Mouse (Mus musculus): Measurements from ENCODE around the gene Rftn2. TPM values are rescaled to one million over a fixed set of nuclear protein-coding genes. Genes with fewer than 3 reads are reported as not detected.

Rftn2 gene
- polyA plus RNA-seq, 1 experiment from 2014 or later: 14.1 TPM

GRCm38 (mm10) chr1:55213936-55214335 is 12.6 kb downstream of the Rftn2 start:
- no peak for ATAC-seq (ENCODE audit: low read depth)
- 64% methylated on average over 6 of the region's 6 CpGs for WGBS

DNA sequence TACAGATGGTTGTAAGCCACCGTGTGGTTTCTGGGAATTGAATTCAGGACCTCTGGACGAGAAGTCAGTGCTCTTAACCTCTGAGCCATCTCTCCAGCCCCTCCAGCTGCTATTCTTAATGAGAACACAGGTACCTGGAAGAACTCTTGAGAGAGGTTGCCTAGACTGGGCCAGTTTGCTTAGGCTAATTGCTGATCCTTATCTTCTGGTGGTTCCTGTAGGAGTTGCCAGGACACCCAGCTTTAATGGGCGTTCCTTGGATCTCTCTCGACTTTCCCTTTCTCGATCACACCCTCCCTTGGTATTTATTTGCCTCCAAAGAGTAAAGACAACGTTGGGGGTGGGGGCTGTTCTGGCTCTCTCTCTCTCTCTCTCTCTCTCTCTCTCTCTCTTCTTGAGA is 13.1 kb downstream of the Rftn2 start:
- Histone ChIP-seq H3K4me1 (replicated peaks; ENCODE audit: control insufficient read depth, insufficient read depth, low read length) (peaks cover 17% of the 10 kb centered on the region), H3K27ac (ENCODE audit: low read length) (no peak overlapping the region), H3K9ac (ENCODE audit: low read length) (no peak overlapping the region), H3K4me2 (ENCODE audit: low read depth, low read length) (0 out of 2 replicates have a peak overlapping the region, but pooled peaks have one; percentile 10), H3K36me3 (ENCODE audit: control insufficient read depth, insufficient read depth, low read length) (no peaks in the 10 kb centered on the region), H3K4me3 (ENCODE audit: low read length) (no peak overlapping the region), H3K9me3 (ENCODE audit: control insufficient read depth, low read length) (no peaks in the 10 kb centered on the region), H3K27me3 (ENCODE audit: control insufficient read depth, insufficient read depth, low read depth, low read length) (no peaks in the 10 kb centered on the region)
- WGBS: 33% methylated on average over 6 of the region's 6 CpGs
- ATAC-seq (ENCODE audit: low read depth): peak; percentile 61

More at GRCm38 (mm10) chr1:55213936-55214335, 12.6 kb downstream of the Rftn2 start:
- Histone ChIP-seq H3K27ac (ENCODE audit: low read length) (no peak overlapping the region), H3K27me3 (ENCODE audit: control insufficient read depth, insufficient read depth, low read depth, low read length) (no peaks in the 10 kb centered on the region), H3K4me1 (replicated peaks; ENCODE audit: control insufficient read depth, insufficient read depth, low read length) (peaks cover 17% of the 10 kb centered on the region), H3K36me3 (ENCODE audit: control insufficient read depth, insufficient read depth, low read length) (no peaks in the 10 kb centered on the region), H3K9me3 (ENCODE audit: control insufficient read depth, low read length) (no peaks in the 10 kb centered on the region), H3K4me3 (ENCODE audit: low read length) (no peak overlapping the region), H3K9ac (ENCODE audit: low read length) (no peak overlapping the region), H3K4me2 (ENCODE audit: low read depth, low read length) (0 out of 2 replicates have a peak overlapping the region, but pooled peaks have one; percentile 10)

GRCm38 (mm10) chr1:55212771-55213170 is 13.8 kb downstream of the Rftn2 start:
- Histone ChIP-seq H3K27ac (ENCODE audit: low read length) (no peak overlapping the region), H3K4me2 (ENCODE audit: low read depth, low read length) (no peak overlapping the region), H3K36me3 (ENCODE audit: control insufficient read depth, insufficient read depth, low read length) (no peaks in the 10 kb centered on the region), H3K4me3 (ENCODE audit: low read length) (no peak overlapping the region), H3K4me1 (replicated peaks; ENCODE audit: control insufficient read depth, insufficient read depth, low read length) (peaks cover 12% of the 10 kb centered on the region), H3K27me3 (ENCODE audit: control insufficient read depth, insufficient read depth, low read depth, low read length) (no peaks in the 10 kb centered on the region), H3K9me3 (ENCODE audit: control insufficient read depth, low read length) (no peaks in the 10 kb centered on the region), H3K9ac (ENCODE audit: low read length) (no peak overlapping the region)
- no peak for ATAC-seq (ENCODE audit: low read depth)
- 77% methylated on average over 4 of the region's 4 CpGs for WGBS

DNA sequence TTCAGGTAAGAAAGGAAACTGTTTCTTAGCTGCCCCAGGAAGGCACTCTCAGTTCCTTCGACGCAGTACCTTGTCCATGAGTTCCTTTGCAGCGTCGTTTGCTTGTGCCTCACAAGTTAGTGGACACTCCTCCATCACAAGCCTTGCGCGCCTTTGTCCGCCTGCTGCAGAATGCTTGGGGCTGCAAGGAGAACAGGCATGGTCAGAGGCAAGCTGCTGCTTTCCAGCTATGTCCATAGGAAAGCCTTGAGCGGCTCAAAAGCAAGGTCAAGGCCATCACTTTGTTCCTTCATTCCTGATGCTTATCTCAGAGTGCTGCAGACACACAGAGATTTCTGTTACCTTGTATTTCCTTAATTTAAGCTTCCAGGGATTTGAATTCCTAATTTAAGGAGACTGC is 15.5 kb downstream of the Rftn2 start:
- no peaks in the 10 kb centered on the region for H3K27me3 ChIP-seq (ENCODE audit: control insufficient read depth, insufficient read depth, low read depth, low read length)
- no peak overlapping the region for H3K9ac ChIP-seq (ENCODE audit: low read length)
- WGBS: 76% methylated on average over 8 of the region's 8 CpGs
- H3K4me1 ChIP-seq (replicated peaks; ENCODE audit: control insufficient read depth, insufficient read depth, low read length): peaks cover 6% of the 10 kb centered on the region; the same call in 1 of the 2 replicates
- no peaks in the 10 kb centered on the region for H3K36me3 ChIP-seq (ENCODE audit: control insufficient read depth, insufficient read depth, low read length)
- no peak for ATAC-seq (ENCODE audit: low read depth)
- H3K9me3 ChIP-seq (ENCODE audit: control insufficient read depth, low read length): no peaks in the 10 kb centered on the region
- no peak overlapping the region for H3K4me2 ChIP-seq (ENCODE audit: low read depth, low read length)
- no peak overlapping the region for H3K4me3 ChIP-seq (ENCODE audit: low read length)
- H3K27ac ChIP-seq (ENCODE audit: low read length): no peak overlapping the region

- no peak overlapping the region for H3K4me3 ChIP-seq (ENCODE audit: low read length)
- no peaks in the 10 kb centered on the region for H3K27me3 ChIP-seq (ENCODE audit: control insufficient read depth, insufficient read depth, low read depth, low read length)
- WGBS: 50% methylated on average over 12 of the region's 12 CpGs
- no peak overlapping the region for H3K4me2 ChIP-seq (ENCODE audit: low read depth, low read length)
- H3K9me3 ChIP-seq (ENCODE audit: control insufficient read depth, low read length): no peaks in the 10 kb centered on the region
- ATAC-seq (ENCODE audit: low read depth): 0 out of 2 replicates have a peak, but pooled peaks have one; percentile 32
- H3K9ac ChIP-seq (ENCODE audit: low read length): no peak overlapping the region
- no peak overlapping the region for H3K27ac ChIP-seq (ENCODE audit: low read length)
- H3K4me1 ChIP-seq (replicated peaks; ENCODE audit: control insufficient read depth, insufficient read depth, low read length): peaks cover 4% of the 10 kb centered on the region; the same call in 1 of the 2 replicates
- H3K36me3 ChIP-seq (ENCODE audit: control insufficient read depth, insufficient read depth, low read length): no peaks in the 10 kb centered on the region
Observed at GRCm38 (mm10) chr1:55210202-55210965, 16.2 kb downstream of the Rftn2 start.

- no peak overlapping the region for H3K9ac ChIP-seq (ENCODE audit: low read length)
- H3K4me2 ChIP-seq (ENCODE audit: low read depth, low read length): no peak overlapping the region
- H3K4me1 ChIP-seq (replicated peaks; ENCODE audit: control insufficient read depth, insufficient read depth, low read length): peaks cover 2% of the 10 kb centered on the region; the same call in 1 of the 2 replicates
- H3K27ac ChIP-seq (ENCODE audit: low read length): 0 out of 2 replicates have a peak overlapping the region, but pooled peaks have one; percentile 31
- no peaks in the 10 kb centered on the region for H3K27me3 ChIP-seq (ENCODE audit: control insufficient read depth, insufficient read depth, low read depth, low read length)
- WGBS: 58% methylated on average over 5 of the region's 5 CpGs
- H3K36me3 ChIP-seq (ENCODE audit: control insufficient read depth, insufficient read depth, low read length): peaks cover 2% of the 10 kb centered on the region
- ATAC-seq (ENCODE audit: low read depth): no peak
- no peaks in the 10 kb centered on the region for H3K9me3 ChIP-seq (ENCODE audit: control insufficient read depth, low read length)
- H3K4me3 ChIP-seq (ENCODE audit: low read length): no peak overlapping the region
Observed at GRCm38 (mm10) chr1:55208500-55209140, 18.0 kb downstream of the Rftn2 start.

DNA sequence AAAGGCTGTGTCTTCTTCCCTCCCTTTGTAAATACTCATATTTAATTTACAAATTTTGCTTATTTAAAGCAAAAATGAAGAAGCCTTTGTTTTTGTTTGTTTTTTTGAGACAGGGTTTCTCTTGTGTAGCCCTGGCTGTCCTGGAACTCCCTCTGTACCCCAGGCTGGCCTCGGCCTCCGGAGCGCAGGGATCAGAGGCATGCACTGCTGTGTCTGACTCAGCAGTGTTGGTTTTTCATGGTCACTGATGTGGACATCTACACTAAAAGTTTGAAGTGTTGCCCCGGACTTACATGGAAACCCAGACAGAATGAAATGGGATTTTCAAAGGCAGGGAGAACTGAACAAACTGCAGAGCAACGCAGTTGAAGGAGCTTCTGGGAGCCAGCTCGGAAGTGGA is 19.0 kb downstream of the Rftn2 start:
- no peak overlapping the region for H3K4me3 ChIP-seq (ENCODE audit: low read length)
- H3K9me3 ChIP-seq (ENCODE audit: control insufficient read depth, low read length): no peaks in the 10 kb centered on the region
- H3K27ac ChIP-seq (ENCODE audit: low read length): no peak overlapping the region
- H3K4me1 ChIP-seq (replicated peaks; ENCODE audit: control insufficient read depth, insufficient read depth, low read length): peaks cover under 1% of the 10 kb centered on the region; the same call in 1 of the 2 replicates
- no peak overlapping the region for H3K9ac ChIP-seq (ENCODE audit: low read length)
- no peak for ATAC-seq (ENCODE audit: low read depth)
- peaks cover 3% of the 10 kb centered on the region for H3K36me3 ChIP-seq (ENCODE audit: control insufficient read depth, insufficient read depth, low read length)
- 87% methylated on average over 6 of the region's 6 CpGs for WGBS
- no peaks in the 10 kb centered on the region for H3K27me3 ChIP-seq (ENCODE audit: control insufficient read depth, insufficient read depth, low read depth, low read length)
- H3K4me2 ChIP-seq (ENCODE audit: low read depth, low read length): no peak overlapping the region

DNA sequence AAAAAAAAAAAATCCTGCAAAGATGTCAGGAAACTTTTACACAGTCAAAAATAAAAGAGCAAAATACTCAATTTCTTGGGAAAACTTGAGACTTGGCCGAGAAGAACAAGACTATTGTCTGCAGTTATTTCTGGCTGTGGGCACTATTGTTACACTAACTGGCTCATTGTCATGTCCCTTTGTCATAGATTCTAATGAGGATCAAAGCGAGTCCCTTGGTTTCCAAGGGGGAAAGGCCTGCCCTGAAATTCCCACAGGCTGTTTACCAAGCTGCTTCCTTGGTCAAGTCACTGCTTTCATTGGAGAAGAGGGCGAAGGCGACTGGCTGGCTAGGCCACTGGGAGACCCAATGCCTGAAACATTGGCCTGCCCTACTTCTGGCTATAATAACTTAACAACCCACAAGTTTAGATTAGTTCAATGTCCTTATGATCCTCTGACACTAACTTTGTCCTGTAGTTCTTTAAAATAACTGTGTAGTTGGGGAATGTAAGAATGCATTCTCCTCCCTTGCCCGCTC is 20.7 kb downstream of the Rftn2 start:
- no peak overlapping the region for H3K4me3 ChIP-seq (ENCODE audit: low read length)
- no peak overlapping the region for H3K27ac ChIP-seq (ENCODE audit: low read length)
- no peaks in the 10 kb centered on the region for H3K27me3 ChIP-seq (ENCODE audit: control insufficient read depth, insufficient read depth, low read depth, low read length)
- peaks cover 6% of the 10 kb centered on the region for H3K4me1 ChIP-seq (replicated peaks; ENCODE audit: control insufficient read depth, insufficient read depth, low read length)
- no peak overlapping the region for H3K9ac ChIP-seq (ENCODE audit: low read length)
- ATAC-seq (ENCODE audit: low read depth): no peak
- H3K36me3 ChIP-seq (ENCODE audit: control insufficient read depth, insufficient read depth, low read length): peaks cover 3% of the 10 kb centered on the region
- WGBS: 68% methylated on average over 5 of the region's 5 CpGs
- H3K4me2 ChIP-seq (ENCODE audit: low read depth, low read length): no peak overlapping the region
- no peaks in the 10 kb centered on the region for H3K9me3 ChIP-seq (ENCODE audit: control insufficient read depth, low read length)
